Mouse (Mus musculus): ENCODE results near the gene Gdap2. TPM values are rescaled to one million over a fixed set of nuclear protein-coding genes. Genes with fewer than 3 reads are reported as not detected.

Gdap2 gene
- polyA plus RNA-seq, 1 experiment from 2014 or later = 49.1 TPM

Other genes with a start within 250 kb of the Gdap2 start
- gene Wdr3, start within 50 bp of the Gdap2 start, polyA plus RNA-seq (2015; fragmentation: Nextera tagmentation; extraction: Ambion mirVana) = 41.3 and 47.1 TPM in 2 replicates

Measured in forebrain, embryonic 15.5 days (tissue).